Mouse (Mus musculus) intestine, embryonic 14.5 days (tissue): Measurements from ENCODE around the gene Ccdc187. TPM values are rescaled to one million over a fixed set of nuclear protein-coding genes. Genes with fewer than 3 reads are reported as not detected.

ENCODE experiments used
- ATAC-seq: fragments of 200-750 bp; cut with Nextera tagmentation; replicated peaks from 2 replicates; pipeline ENCODE4 v1.8.0; 2017; ENCODE audit warnings: low read depth, moderate number of reproducible peaks, moderate TSS enrichment, moderate library complexity; ENCODE audit not compliant: low FRiP score, low TSS enrichment
- DNase-seq: peaks from one replicate; pipeline ENCODE4 v3.0.0-alpha.2; 2018; ENCODE audit warnings: low spot score
- H3K27ac ChIP-seq: fragments of 300-500 bp; sonication (generic); 2 replicates; pipeline ENCODE4 v1.5.1; 2014; ENCODE audit warnings: low read depth, mild to moderate bottlenecking, control low read depth
- H3K27me3 ChIP-seq: fragments of 300-500 bp; sonication (generic); replicated peaks from 2 replicates; pipeline ENCODE4 v1.6.1; 2014; ENCODE audit warnings: low read length, control low read depth; ENCODE audit not compliant: control insufficient read depth, insufficient read depth
- H3K36me3 ChIP-seq: fragments of 300-500 bp; sonication (generic); 2 replicates; pipeline ENCODE4 v1.6.1; 2014; ENCODE audit warnings: low read length, control low read depth; ENCODE audit not compliant: control insufficient read depth, insufficient read depth
- H3K4me1 ChIP-seq: fragments of 300-500 bp; sonication (generic); replicated peaks from 2 replicates; pipeline ENCODE4 v1.6.1; 2014; ENCODE audit warnings: low read length, control low read depth, mixed read lengths; ENCODE audit not compliant: control insufficient read depth, insufficient read depth
- H3K4me2 ChIP-seq: fragments of 300-500 bp; sonication (generic); 2 replicates; pipeline ENCODE4 v1.6.1; 2014; ENCODE audit warnings: low read length
- H3K4me3 ChIP-seq: fragments of 300-500 bp; sonication (generic); 2 replicates; pipeline ENCODE4 v1.5.1; 2014; ENCODE audit warnings: low read depth, low read length, control low read depth, mixed read lengths
- H3K9ac ChIP-seq: fragments of 300-500 bp; sonication (generic); 2 replicates; pipeline ENCODE4 v1.6.1; 2014; ENCODE audit warnings: mild to moderate bottlenecking, low read length
- H3K9me3 ChIP-seq: fragments of 300-500 bp; sonication (generic); 2 replicates; pipeline ENCODE4 v1.6.1; 2016; ENCODE audit warnings: low read length, control low read depth; ENCODE audit not compliant: control insufficient read depth
- WGBS: fragments of 180-500 bp; shearing (Covaris S2); extraction: QIAGEN DNeasy Blood & Tissue Kit; methylation state at CpG from one replicate; pipeline ENCODE4 v1.1.7; 2014; 5-methylcytosine and 5-hydroxymethylcytosine counted together
- polyA plus RNA-seq: library from polyadenylated mRNA; unstranded; fragments of >200 nt; fragmentation: Nextera tagmentation; extraction: Ambion mirVana; gene quantifications from 2 replicates; pipeline ENCODE4 v1.2.1, GENCODE M21; 2014

The Ccdc187 gene
- polyA plus RNA-seq, 1 experiment from 2014 or later, result 0.50 TPM

DNA sequence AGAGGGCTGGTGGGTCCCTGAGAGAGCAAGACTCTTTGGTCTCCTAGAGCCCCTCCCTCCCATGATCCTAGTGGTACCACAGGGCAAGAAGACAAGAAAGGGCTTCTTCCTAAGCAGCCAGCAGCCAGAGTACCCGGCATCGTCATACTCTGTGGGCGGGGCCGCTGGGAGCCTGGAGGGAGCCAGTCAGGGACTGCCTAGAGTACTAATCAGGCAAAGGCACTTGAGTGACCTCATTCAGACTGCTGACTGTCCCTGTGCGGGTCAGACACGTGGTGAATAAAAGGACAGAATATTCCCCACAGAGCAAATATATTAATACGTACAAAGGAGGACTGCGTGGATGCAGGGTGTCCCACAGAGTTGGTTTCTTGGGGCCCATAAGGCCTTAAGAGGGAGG, 35.0 kb upstream of the Ccdc187 start:
- no peak for DNase-seq
- Histone ChIP-seq H3K27me3 (no peaks in the 10 kb centered on the region), H3K36me3 (peaks cover 78% of the 10 kb centered on the region), H3K27ac (no peak overlapping the region), H3K4me2 (no peak overlapping the region), H3K9me3 (no peaks in the 10 kb centered on the region), H3K4me3 (no peak overlapping the region), H3K9ac (no peak overlapping the region), H3K4me1 (no peaks in the 10 kb centered on the region)
- no peak; the same call in 1 of the 2 replicates for ATAC-seq
- 61% methylated on average over 8 of the region's 8 CpGs for WGBS

DNA sequence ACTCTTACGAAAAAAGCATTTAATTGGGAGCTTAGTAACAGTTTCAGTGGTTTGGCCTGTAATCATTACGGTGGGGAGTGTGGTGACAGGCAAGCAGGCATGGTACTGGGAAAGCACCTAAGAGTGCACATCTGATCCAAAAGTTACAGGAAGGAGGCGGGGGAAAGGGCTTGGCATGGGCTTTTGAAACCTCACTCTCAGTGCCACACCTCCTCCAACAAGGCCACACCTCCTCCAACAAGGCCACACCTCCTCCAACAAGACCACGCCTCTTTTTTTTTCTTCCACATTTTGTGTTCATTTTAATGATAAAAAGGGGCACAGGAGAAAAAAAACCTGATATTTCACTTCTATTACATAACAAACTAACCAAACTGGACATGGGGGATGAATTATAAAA, 33.5 kb upstream of the Ccdc187 start:
- Histone ChIP-seq H3K4me3 (no peak overlapping the region), H3K4me2 (no peak overlapping the region), H3K4me1 (no peaks in the 10 kb centered on the region), H3K36me3 (peaks cover 91% of the 10 kb centered on the region), H3K27me3 (no peaks in the 10 kb centered on the region), H3K9ac (no peak overlapping the region), H3K27ac (no peak overlapping the region), H3K9me3 (no peaks in the 10 kb centered on the region)
- 87% methylated on average over 4 of the region's 4 CpGs for WGBS
- DNase-seq (no peak), ATAC-seq (no peak)

- no peaks in the 10 kb centered on the region for H3K4me1 ChIP-seq
- no peaks in the 10 kb centered on the region for H3K27me3 ChIP-seq
- H3K9me3 ChIP-seq, result no peaks in the 10 kb centered on the region
- WGBS, result 66% methylated on average over 15 of the region's 15 CpGs
- peaks cover 79% of the 10 kb centered on the region for H3K36me3 ChIP-seq
- DNase-seq, result peak; percentile 78
- no peak overlapping the region for H3K4me3 ChIP-seq
- H3K4me2 ChIP-seq, result no peak overlapping the region
- ATAC-seq, result peak; percentile 61; the same call in 1 of the 2 replicates
- no peak overlapping the region for H3K27ac ChIP-seq
- H3K9ac ChIP-seq, result no peak overlapping the region
Observed at GRCm38 (mm10) chr2:26325386-26326181, 31.2 kb upstream of the Ccdc187 start.

DNA sequence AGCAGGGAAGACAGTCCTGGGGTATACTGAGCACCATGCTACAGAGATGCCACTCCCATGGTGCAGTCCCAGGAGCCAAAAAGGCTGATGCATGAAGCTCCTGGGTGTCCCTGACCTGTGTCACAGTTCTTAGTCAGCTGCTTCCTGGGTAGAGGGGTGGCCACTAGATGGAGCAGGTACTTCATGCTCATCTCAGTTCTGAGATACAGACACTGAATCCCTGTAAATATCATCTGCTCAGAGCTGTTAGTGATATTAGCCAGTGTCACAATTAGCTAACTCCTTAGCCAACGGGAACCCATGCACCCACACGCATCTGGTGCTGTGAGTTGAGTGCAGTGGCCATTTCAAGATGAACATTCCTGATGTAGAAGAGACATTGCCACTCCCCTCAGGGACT, 30.6 kb upstream of the Ccdc187 start:
- ATAC-seq (no peak), DNase-seq (no peak)
- Histone ChIP-seq H3K9me3 (no peaks in the 10 kb centered on the region), H3K9ac (no peak overlapping the region), H3K27ac (no peak overlapping the region), H3K27me3 (no peaks in the 10 kb centered on the region), H3K4me3 (no peak overlapping the region), H3K4me2 (no peak overlapping the region), H3K4me1 (no peaks in the 10 kb centered on the region), H3K36me3 (peaks cover 72% of the 10 kb centered on the region)
- WGBS, result 79% methylated on average over 2 of the region's 2 CpGs

DNA sequence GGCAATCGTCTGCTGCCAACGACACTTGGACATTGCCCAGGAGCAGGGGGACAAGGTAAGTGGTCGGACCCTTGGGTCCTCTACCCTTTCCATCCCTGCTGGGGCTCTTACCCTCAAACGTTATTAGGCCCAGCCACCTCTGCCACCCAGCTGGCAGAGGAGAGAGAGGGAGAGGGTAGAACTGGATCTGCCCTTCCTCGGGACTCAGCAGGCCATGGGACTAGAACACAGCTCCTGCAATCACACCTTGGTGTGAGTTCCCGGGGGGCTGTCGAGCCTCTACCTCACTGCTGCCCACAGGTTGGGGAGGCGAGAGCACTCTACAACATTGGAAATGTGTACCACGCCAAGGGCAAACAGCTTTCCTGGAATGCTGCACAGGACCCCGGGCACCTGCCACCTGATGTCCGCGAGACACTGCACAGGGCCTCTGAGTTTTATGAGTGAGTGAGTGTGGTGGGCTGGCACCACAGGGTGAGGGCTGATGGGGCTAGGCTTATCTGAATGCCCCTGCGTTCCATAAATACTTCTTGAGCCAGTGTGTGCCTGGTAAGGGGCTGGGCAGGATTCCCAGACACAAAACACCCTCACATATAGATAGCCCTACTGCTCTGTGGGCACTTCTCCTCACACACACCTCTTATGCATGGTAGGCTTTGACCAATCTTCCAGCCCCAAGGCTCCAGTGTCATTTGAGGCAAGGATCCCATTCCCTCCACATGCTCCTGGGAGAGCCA, 29.4 kb upstream of the Ccdc187 start:
- Histone ChIP-seq H3K9ac (no peak overlapping the region), H3K4me2 (no peak overlapping the region), H3K4me1 (no peaks in the 10 kb centered on the region), H3K27me3 (no peaks in the 10 kb centered on the region), H3K9me3 (no peaks in the 10 kb centered on the region), H3K36me3 (peaks cover 62% of the 10 kb centered on the region), H3K4me3 (no peak overlapping the region), H3K27ac (no peak overlapping the region)
- 90% methylated on average over 13 of the region's 13 CpGs for WGBS
- ATAC-seq (no peak), DNase-seq (no peak)

GRCm38 (mm10) chr2:26320245-26321185, 26.2 kb upstream of the Ccdc187 start:
- no peaks in the 10 kb centered on the region for H3K27me3 ChIP-seq
- H3K9me3 ChIP-seq, result no peaks in the 10 kb centered on the region
- no peak for ATAC-seq
- H3K4me2 ChIP-seq, result no peak overlapping the region
- H3K4me1 ChIP-seq, result peaks cover 25% of the 10 kb centered on the region
- peaks cover 35% of the 10 kb centered on the region for H3K36me3 ChIP-seq
- WGBS, result 82% methylated on average over 14 of the region's 14 CpGs
- no peak for DNase-seq
- no peak overlapping the region for H3K4me3 ChIP-seq
- H3K9ac ChIP-seq, result no peak overlapping the region
- no peak overlapping the region for H3K27ac ChIP-seq

DNA sequence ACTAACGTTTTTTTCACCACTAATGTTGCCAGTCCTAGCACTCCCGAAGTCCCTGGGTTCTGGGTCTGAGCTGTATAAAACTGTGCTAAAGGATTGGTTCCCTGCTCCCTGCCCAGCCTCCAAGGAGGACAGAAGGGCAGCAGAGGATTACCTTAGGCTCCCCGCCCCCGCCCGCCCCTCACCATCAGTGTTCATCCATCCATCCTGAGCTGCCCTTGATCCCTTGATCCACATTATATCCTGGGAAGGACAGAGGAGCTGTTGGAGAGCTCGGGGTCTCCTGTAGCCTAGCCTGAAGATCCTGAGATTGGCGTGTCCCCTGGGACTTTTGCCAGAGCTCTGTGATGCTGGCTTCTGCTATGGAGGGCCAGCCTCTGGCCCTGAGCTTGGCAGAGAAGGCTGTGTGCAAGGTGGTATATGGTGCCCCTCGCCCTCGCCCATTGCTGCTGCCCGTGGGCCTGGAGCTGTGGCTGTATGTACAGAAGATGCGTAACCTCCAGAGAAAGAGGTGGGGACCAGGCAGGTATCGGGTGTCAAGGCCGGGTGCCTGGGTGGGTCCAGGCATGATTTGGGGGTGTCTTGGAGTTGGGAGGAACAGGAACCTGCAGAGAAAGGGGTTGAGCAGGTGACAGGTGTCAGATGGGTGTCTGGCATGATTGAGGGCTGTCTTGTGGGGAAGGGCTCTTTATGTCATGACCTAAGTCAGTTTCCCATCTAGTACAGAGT, 25.3 kb upstream of the Ccdc187 start:
- Histone ChIP-seq H3K4me2 (no peak overlapping the region), H3K9me3 (no peaks in the 10 kb centered on the region), H3K4me1 (peaks cover 30% of the 10 kb centered on the region), H3K9ac (no peak overlapping the region), H3K4me3 (no peak overlapping the region), H3K27ac (no peak overlapping the region), H3K27me3 (no peaks in the 10 kb centered on the region), H3K36me3 (peaks cover 26% of the 10 kb centered on the region)
- no peak for ATAC-seq
- DNase-seq, result no peak
- WGBS, result 85% methylated on average over 13 of the region's 13 CpGs

GRCm38 (mm10) chr2:26319109-26319508, 24.8 kb upstream of the Ccdc187 start:
- Histone ChIP-seq H3K9ac (no peak overlapping the region), H3K27me3 (no peaks in the 10 kb centered on the region), H3K4me3 (no peak overlapping the region), H3K27ac (no peak overlapping the region), H3K4me2 (no peak overlapping the region), H3K4me1 (peaks cover 36% of the 10 kb centered on the region), H3K36me3 (peaks cover 21% of the 10 kb centered on the region), H3K9me3 (no peaks in the 10 kb centered on the region)
- no peak for DNase-seq
- no peak for ATAC-seq
- WGBS, result 90% methylated on average over 9 of the region's 9 CpGs
